ENCODE assay signal across 9 mouse cellular contexts in the genomic region with DNA sequence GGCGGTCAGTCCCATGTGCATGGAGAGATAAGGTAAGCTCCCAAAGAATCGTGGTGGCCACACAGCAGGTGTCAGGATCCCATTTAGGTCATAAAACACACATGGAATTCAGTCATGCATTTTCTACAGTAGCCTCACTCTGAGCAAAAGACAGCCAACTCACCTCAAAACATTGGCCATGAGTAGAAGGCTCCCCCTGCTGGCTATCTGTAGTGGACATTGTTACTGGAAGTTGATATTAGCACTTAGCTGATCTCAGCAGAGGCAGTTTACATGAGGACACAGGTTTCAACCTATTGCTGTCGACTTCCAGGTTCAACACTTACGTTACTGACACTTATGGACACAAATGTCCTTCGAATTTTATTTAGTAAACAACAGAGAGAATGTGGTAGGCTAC. TPM values are rescaled to one million over a fixed set of nuclear protein-coding genes. Genes with fewer than 3 reads are reported as not detected.
DNase-seq lines count a peak whose midpoint lies in the region; ATAC-seq and TF ChIP-seq lines count a peak whose summit lies in the region.
"Had no signal": no experiment of that assay in that cellular context is flagged by ENCODE, and none has a peak within 500 bp of the region (broad histone marks: within the 10 kb centered on the region; RNA-seq: fewer than 3 reads in every experiment).

No protein-coding gene starts in this region.

- H3K4me1 ChIP-seq in hindbrain, embryonic 10.5 days (replicated peaks) = no peaks in the 10 kb centered on the region
- peaks cover under 1% of the 10 kb centered on the region; the same call in 1 of the 2 replicates for H3K4me1 ChIP-seq in hindbrain, embryonic 12.5 days
- H3K4me1 ChIP-seq in hindbrain, postnatal 0 days (ENCODE audit: insufficient read depth, low read length) = no peaks in the 10 kb centered on the region
- H3K4me1 ChIP-seq: limb, embryonic 15.5 days had no signal

- 41% methylated on average over 5 of the region's 5 CpGs for whole genome bisulfite sequencing in hindbrain, embryonic 10.5 days
- 39% methylated on average over 5 of the region's 5 CpGs for WGBS in hindbrain, embryonic 12.5 days
- WGBS in hindbrain, postnatal 0 days = 35% methylated on average over 5 of the region's 5 CpGs

- peaks cover 7% of the 10 kb centered on the region for H3K36me3 ChIP-seq in hindbrain, embryonic 10.5 days
- peaks cover 6% of the 10 kb centered on the region for H3K36me3 ChIP-seq in hindbrain, embryonic 12.5 days
- H3K36me3 ChIP-seq in hindbrain, postnatal 0 days (ENCODE audit: insufficient read depth, low read length) = 0 out of 2 replicates have a peak, but pooled peaks cover 6% of the 10 kb centered on the region

- no peak overlapping the region for H3K4me3 ChIP-seq in hindbrain, embryonic 10.5 days
- no peak overlapping the region for H3K4me3 ChIP-seq in hindbrain, embryonic 12.5 days
- no peak overlapping the region for H3K4me3 ChIP-seq in hindbrain, postnatal 0 days (ENCODE audit: low read length)
- H3K4me3 ChIP-seq: limb, embryonic 15.5 days had no signal

- H3K4me2 ChIP-seq in hindbrain, embryonic 12.5 days (replicated peaks) = no peak overlapping the region
- H3K4me2 ChIP-seq in hindbrain, postnatal 0 days (ENCODE audit: low read depth, low read length) = no peak overlapping the region
- H3K4me2 ChIP-seq: limb, embryonic 15.5 days had no signal

- H3K27ac ChIP-seq in hindbrain, embryonic 10.5 days = no peak overlapping the region
- no peak overlapping the region for H3K27ac ChIP-seq in hindbrain, embryonic 12.5 days
- H3K27ac ChIP-seq in hindbrain, postnatal 0 days = no peak overlapping the region
- H3K27ac ChIP-seq: limb, embryonic 15.5 days had no signal

- no peak for ATAC-seq in hindbrain, embryonic 12.5 days (ENCODE audit: low FRiP score)
- ATAC-seq in erythroblast, adult 5-6 weeks (replicated peaks; ENCODE audit: low FRiP score, poor library complexity, severe bottlenecking) = peak; percentile 74
- ATAC-seq in hindbrain, postnatal 0 days = peak; percentile 77; the same call in 1 of the 2 replicates

- H3K27me3 ChIP-seq in hindbrain, embryonic 10.5 days (ENCODE audit: insufficient read depth, poor library complexity, severe bottlenecking) = peaks cover 23% of the 10 kb centered on the region
- peaks cover 14% of the 10 kb centered on the region for H3K27me3 ChIP-seq in hindbrain, embryonic 12.5 days
- H3K27me3 ChIP-seq in hindbrain, postnatal 0 days (ENCODE audit: insufficient read depth, low read length) = peaks cover 4% of the 10 kb centered on the region

- TF ChIP-seq CTCF in hindbrain, postnatal 0 days (IDR thresholded peaks at IDR 0.05; ENCODE audit: low read depth) = peak; percentile 95

- DNase-seq in hindbrain, embryonic 10.5 days (ENCODE audit: low spot score) = peak; percentile 46
- peak; percentile 55 to 76 for DNase-seq in adrenal gland, postnatal 36 days
- DNase-seq in hindbrain, postnatal 0 days (ENCODE audit: low spot score) = peak; percentile 89
- DNase-seq in layer of hippocampus, postnatal 10 days (ENCODE audit: low spot score in 2 of 2) = peak; percentile 73 to 79
- DNase-seq in lung, postnatal 10 days = peak; percentile 75
- peak; percentile 83 to 84 for DNase-seq in right cerebral cortex, adult 2 months (ENCODE audit: low spot score in 2 of 2)

- H3K9ac ChIP-seq in hindbrain, embryonic 12.5 days = no peak overlapping the region
- H3K9ac ChIP-seq in hindbrain, postnatal 0 days (replicated peaks; ENCODE audit: low read length) = no peak overlapping the region
- H3K9ac ChIP-seq: limb, embryonic 15.5 days had no signal

- no peaks in the 10 kb centered on the region for H3K9me3 ChIP-seq in hindbrain, embryonic 10.5 days
- no peaks in the 10 kb centered on the region for H3K9me3 ChIP-seq in hindbrain, embryonic 12.5 days (replicated peaks)
- no peaks in the 10 kb centered on the region for H3K9me3 ChIP-seq in hindbrain, postnatal 0 days (ENCODE audit: low read length)
- H3K9me3 ChIP-seq: limb, embryonic 15.5 days had no signal

RNA-seq across cellular contexts. Expression of gene Alkal2, which starts 5.9 kb away (rescaled TPM):
- 1.2 and 2.0 TPM in 2 replicates for polyA plus RNA-seq in hindbrain, embryonic 10.5 days (2016; fragmentation: Nextera tagmentation; extraction: Ambion mirVana)
- 0.21 and 1.2 TPM in 2 replicates for polyA plus RNA-seq in hindbrain, embryonic 12.5 days (2016; fragmentation: Nextera tagmentation; extraction: Ambion mirVana)
- 1 to 10 TPM in 1 of 2 experiments, under 1 TPM in 1; 0.16 to 1.3 TPM for total RNA-seq in adrenal gland, postnatal 36 days (2021)
- not detected in 2 replicates for total RNA-seq in erythroblast, adult 5-6 weeks (2015; ENCODE audit: low replicate concordance)
- not detected in 2 replicates for total RNA-seq in erythroblast, adult 5-6 weeks (2017; ENCODE audit: low replicate concordance)
- 0.31 and 2.3 TPM in 2 replicates for total RNA-seq in hindbrain, postnatal 0 days (2014; rRNA removed)
- 0.85 and 0.96 TPM in 2 replicates for polyA plus RNA-seq in hindbrain, postnatal 0 days (2015; fragmentation: Nextera tagmentation; extraction: Ambion mirVana)
- total RNA-seq in layer of hippocampus, postnatal 10 days (2021) = 1 to 10 TPM; 3.5 to 5.2 TPM

RNA-seq across cellular contexts. Expression of gene Acp1, which starts 21.3 kb away (rescaled TPM):
- polyA plus RNA-seq in hindbrain, embryonic 10.5 days (2016; fragmentation: Nextera tagmentation; extraction: Ambion mirVana) = 170 and 225 TPM in 2 replicates
- polyA plus RNA-seq in hindbrain, embryonic 12.5 days (2016; fragmentation: Nextera tagmentation; extraction: Ambion mirVana) = 130 and 136 TPM in 2 replicates
- 10 to 100 TPM; 51.9 to 62.8 TPM for total RNA-seq in adrenal gland, postnatal 36 days (2021)
- 89.7 and 118 TPM in 2 replicates for total RNA-seq in erythroblast, adult 5-6 weeks (2015; ENCODE audit: low replicate concordance)
- 157 and 168 TPM in 2 replicates for total RNA-seq in erythroblast, adult 5-6 weeks (2017; ENCODE audit: low replicate concordance)
- total RNA-seq in hindbrain, postnatal 0 days (2014; rRNA removed) = 29.7 and 40.0 TPM in 2 replicates
- polyA plus RNA-seq in hindbrain, postnatal 0 days (2015; fragmentation: Nextera tagmentation; extraction: Ambion mirVana) = 132 and 135 TPM in 2 replicates
- 10 to 100 TPM; 52.2 to 58.4 TPM for total RNA-seq in layer of hippocampus, postnatal 10 days (2021)

RNA-seq across cellular contexts. Expression of gene Sh3yl1, which starts 21.4 kb away (rescaled TPM):
- 18.5 and 21.1 TPM in 2 replicates for polyA plus RNA-seq in hindbrain, embryonic 10.5 days (2016; fragmentation: Nextera tagmentation; extraction: Ambion mirVana)
- polyA plus RNA-seq in hindbrain, embryonic 12.5 days (2016; fragmentation: Nextera tagmentation; extraction: Ambion mirVana) = 33.1 and 39.1 TPM in 2 replicates
- 1 to 10 TPM; 2.5 to 3.5 TPM for total RNA-seq in adrenal gland, postnatal 36 days (2021)
- 36.7 and 76.9 TPM in 2 replicates for total RNA-seq in erythroblast, adult 5-6 weeks (2015; ENCODE audit: low replicate concordance)
- 56.0 and 76.3 TPM in 2 replicates for total RNA-seq in erythroblast, adult 5-6 weeks (2017; ENCODE audit: low replicate concordance)
- total RNA-seq in hindbrain, postnatal 0 days (2014; rRNA removed) = 10.8 and 13.8 TPM in 2 replicates
- polyA plus RNA-seq in hindbrain, postnatal 0 days (2015; fragmentation: Nextera tagmentation; extraction: Ambion mirVana) = 42.4 and 43.1 TPM in 2 replicates
- 10 to 100 TPM; 21.5 to 22.2 TPM for total RNA-seq in layer of hippocampus, postnatal 10 days (2021)
